Mouse (Mus musculus) C2C12 (cell line): Measurements from ENCODE around the gene Dok1.

Experiments
- CEBPB ChIP-seq: IDR thresholded peaks from one replicate; pipeline ENCODE4 v1.6.1; 2011; ENCODE audit warnings: low read depth, mild to moderate bottlenecking, control low read depth, moderate library complexity
- CTCF ChIP-seq: IDR thresholded peaks from one replicate; pipeline ENCODE4 v1.5.1; 2011; ENCODE audit not compliant: control insufficient read depth, insufficient read depth, insufficient read length
- FOSL1 ChIP-seq: IDR thresholded peaks from one replicate; pipeline ENCODE4 v1.8.0; 2011; ENCODE audit warnings: mild to moderate bottlenecking, low read length; ENCODE audit not compliant: poor library complexity, insufficient read depth, severe bottlenecking
- MAX ChIP-seq: IDR thresholded peaks from one replicate; pipeline ENCODE4 v1.6.1; 2011; ENCODE audit warnings: mild to moderate bottlenecking, control low read depth
- MYOD1 ChIP-seq: IDR thresholded peaks from one replicate; pipeline ENCODE4 v1.6.1; 2011; ENCODE audit warnings: low read depth; ENCODE audit not compliant: control insufficient read depth, insufficient read length
- MYOG ChIP-seq: IDR thresholded peaks from one replicate; pipeline ENCODE4 v1.6.1; 2011; ENCODE audit not compliant: control insufficient read depth, insufficient read length; ENCODE audit errors: extremely low read depth
- USF1 ChIP-seq: IDR thresholded peaks from one replicate; pipeline ENCODE4 v1.6.1; 2011; ENCODE audit warnings: low read depth, mild to moderate bottlenecking, control low read depth, moderate library complexity

- TF ChIP-seq CTCF (no peak), MAX (no peak), MYOD1 (no peak), USF1 (no peak), MYOG (no peak), FOSL1 (no peak), CEBPB (no peak)
These were observed 2.2 kb downstream of the Dok1 start for GRCm38 (mm10) chr6:83031111-83031510.
